Mouse (Mus musculus) forebrain, embryonic 15.5 days (tissue): ENCODE data around the gene Nkx1-2. TPM values are rescaled to one million over a fixed set of nuclear protein-coding genes. Genes with fewer than 3 reads are reported as not detected.

Experiments used
- ATAC-seq: fragments of 200-750 bp; cut with Nextera tagmentation; replicated peaks from 2 replicates; pipeline ENCODE4 v1.8.0; 2017; ENCODE audit warnings: mild to moderate bottlenecking, moderate TSS enrichment, moderate library complexity
- H3K27ac ChIP-seq: fragments of 300-500 bp; sonication (generic); replicated peaks from 2 replicates; pipeline ENCODE4 v1.5.1; 2015; ENCODE audit warnings: mild to moderate bottlenecking, inconsistent platforms
- H3K27me3 ChIP-seq: fragments of 300-500 bp; sonication (generic); 2 replicates; pipeline ENCODE4 v1.6.1; 2015; ENCODE audit warnings: inconsistent platforms
- H3K36me3 ChIP-seq: fragments of 300-500 bp; sonication (generic); 2 replicates; pipeline ENCODE4 v1.6.1; 2015; ENCODE audit warnings: mild to moderate bottlenecking, inconsistent platforms
- H3K4me1 ChIP-seq: fragments of 300-500 bp; sonication (generic); 2 replicates; pipeline ENCODE4 v1.6.1; 2015; ENCODE audit warnings: inconsistent platforms
- H3K4me2 ChIP-seq: fragments of 300-500 bp; sonication (generic); replicated peaks from 2 replicates; pipeline ENCODE4 v1.6.1; 2015; ENCODE audit warnings: mild to moderate bottlenecking, inconsistent platforms
- H3K4me3 ChIP-seq: fragments of 300-500 bp; sonication (generic); 2 replicates; pipeline ENCODE4 v1.5.1; 2015; ENCODE audit warnings: mild to moderate bottlenecking, inconsistent platforms
- H3K9ac ChIP-seq: fragments of 300-500 bp; sonication (generic); replicated peaks from 2 replicates; pipeline ENCODE4 v1.6.1; 2015; ENCODE audit warnings: mild to moderate bottlenecking, inconsistent platforms
- H3K9me3 ChIP-seq: fragments of 300-500 bp; sonication (generic); 2 replicates; pipeline ENCODE4 v1.6.1; 2016; ENCODE audit warnings: inconsistent platforms
- WGBS: fragments of 180-500 bp; shearing (Covaris S2); methylation state at CpG from one replicate; pipeline ENCODE4 v1.1.7; 2015; ENCODE audit warnings: mixed read lengths; 5-methylcytosine and 5-hydroxymethylcytosine counted together
- polyA plus RNA-seq: library from polyadenylated mRNA; unstranded; fragments of >200 nt; fragmentation: Nextera tagmentation; extraction: Ambion mirVana; gene quantifications from 2 replicates; pipeline ENCODE4 v1.2.1, GENCODE M21; 2015

Nkx1-2 gene
- 0.05 TPM in 1 of 2 replicates, not detected in the other for polyA plus RNA-seq

GRCm38 (mm10) chr7:132599071-132599975 is at the start of gene Nkx1-2:
Nkx1-2 (minus strand) TSS chr7:132599637.
- Histone ChIP-seq H3K4me2 (peak within 1 kb of the TSS; percentile 68), H3K36me3 (no peaks in the 10 kb centered on the region), H3K4me3 (peak within 1 kb of the TSS; percentile 35), H3K4me1 (peaks cover 34% of the 10 kb centered on the region), H3K27me3 (peaks cover 90% of the 10 kb centered on the region), H3K9me3 (no peaks in the 10 kb centered on the region), H3K9ac (no peak within 1 kb of the TSS), H3K27ac (no peak within 1 kb of the TSS)
- under 1% methylated on average over 45 of the region's 52 CpGs for WGBS
- ATAC-seq, result 0 out of 2 replicates have a peak, but pooled peaks have one; percentile 13

- Histone ChIP-seq H3K27me3 (no peaks in the 10 kb centered on the region), H3K9ac (no peak overlapping the region), H3K4me1 (peaks cover under 1% of the 10 kb centered on the region; the same call in 1 of the 2 replicates), H3K36me3 (no peaks in the 10 kb centered on the region), H3K4me3 (no peak overlapping the region), H3K4me2 (no peak overlapping the region), H3K9me3 (no peaks in the 10 kb centered on the region), H3K27ac (no peak overlapping the region)
- WGBS, result 97% methylated on average over 1 of the region's 1 CpGs
- ATAC-seq, result no peak
These were observed 47.1 kb upstream of the Nkx1-2 start for GRCm38 (mm10) chr7:132646514-132646913.

- H3K4me3 ChIP-seq, result no peak overlapping the region
- no peak overlapping the region for H3K27ac ChIP-seq
- H3K27me3 ChIP-seq, result no peaks in the 10 kb centered on the region
- no peak overlapping the region for H3K4me2 ChIP-seq
- H3K36me3 ChIP-seq, result no peaks in the 10 kb centered on the region
- 92% methylated on average over 11 of the region's 11 CpGs for WGBS
- peaks cover 9% of the 10 kb centered on the region for H3K4me1 ChIP-seq
- H3K9me3 ChIP-seq, result no peaks in the 10 kb centered on the region
- no peak overlapping the region for H3K9ac ChIP-seq
- ATAC-seq, result no peak
These were observed 45.3 kb upstream of the Nkx1-2 start for GRCm38 (mm10) chr7:132644605-132645279.

GRCm38 (mm10) chr7:132641606-132642005 is 42.2 kb upstream of the Nkx1-2 start:
- Histone ChIP-seq H3K9ac (no peak overlapping the region), H3K9me3 (no peaks in the 10 kb centered on the region), H3K4me2 (no peak overlapping the region), H3K27me3 (no peaks in the 10 kb centered on the region), H3K36me3 (no peaks in the 10 kb centered on the region), H3K27ac (no peak overlapping the region), H3K4me3 (no peak overlapping the region), H3K4me1 (peaks cover 9% of the 10 kb centered on the region)
- no peak for ATAC-seq
- 86% methylated on average over 1 of the region's 1 CpGs for WGBS

GRCm38 (mm10) chr7:132640946-132641345 is 41.5 kb upstream of the Nkx1-2 start:
- Histone ChIP-seq H3K4me2 (no peak overlapping the region), H3K27ac (no peak overlapping the region), H3K9me3 (no peaks in the 10 kb centered on the region), H3K36me3 (no peaks in the 10 kb centered on the region), H3K4me3 (no peak overlapping the region), H3K4me1 (peaks cover 9% of the 10 kb centered on the region), H3K27me3 (no peaks in the 10 kb centered on the region), H3K9ac (no peak overlapping the region)
- ATAC-seq, result no peak
- 28% methylated on average over 9 of the region's 9 CpGs for WGBS

GRCm38 (mm10) chr7:132638446-132639087 is 39.1 kb upstream of the Nkx1-2 start:
- 64% methylated on average over 12 of the region's 12 CpGs for WGBS
- Histone ChIP-seq H3K4me1 (peaks cover 9% of the 10 kb centered on the region), H3K9me3 (no peaks in the 10 kb centered on the region), H3K36me3 (no peaks in the 10 kb centered on the region), H3K27me3 (no peaks in the 10 kb centered on the region), H3K4me3 (no peak overlapping the region), H3K27ac (no peak overlapping the region), H3K9ac (no peak overlapping the region), H3K4me2 (no peak overlapping the region)
- peak; percentile 63 for ATAC-seq

GRCm38 (mm10) chr7:132637292-132637691 is 37.9 kb upstream of the Nkx1-2 start:
- no peak overlapping the region for H3K27ac ChIP-seq
- WGBS, result 71% methylated on average over 12 of the region's 12 CpGs
- H3K36me3 ChIP-seq, result no peaks in the 10 kb centered on the region
- no peak overlapping the region for H3K4me2 ChIP-seq
- H3K4me3 ChIP-seq, result no peak overlapping the region
- H3K9me3 ChIP-seq, result no peaks in the 10 kb centered on the region
- H3K27me3 ChIP-seq, result no peaks in the 10 kb centered on the region
- ATAC-seq, result no peak
- H3K9ac ChIP-seq, result no peak overlapping the region
- H3K4me1 ChIP-seq, result peaks cover 9% of the 10 kb centered on the region

GRCm38 (mm10) chr7:132631313-132631712 is 31.9 kb upstream of the Nkx1-2 start:
- WGBS, result 59% methylated on average over 11 of the region's 11 CpGs
- ATAC-seq, result no peak

GRCm38 (mm10) chr7:132627448-132627847 is 28.0 kb upstream of the Nkx1-2 start:
- Histone ChIP-seq H3K9me3 (no peaks in the 10 kb centered on the region), H3K9ac (no peak overlapping the region), H3K27me3 (no peaks in the 10 kb centered on the region), H3K4me3 (no peak overlapping the region), H3K27ac (no peak overlapping the region), H3K4me1 (peaks cover 4% of the 10 kb centered on the region; the same call in 1 of the 2 replicates), H3K36me3 (no peaks in the 10 kb centered on the region), H3K4me2 (no peak overlapping the region)
- ATAC-seq, result no peak
- WGBS, result 92% methylated on average over 3 of the region's 3 CpGs

More at GRCm38 (mm10) chr7:132631313-132631712, 31.9 kb upstream of the Nkx1-2 start:
- Histone ChIP-seq H3K4me2 (no peak overlapping the region), H3K4me3 (no peak overlapping the region), H3K36me3 (no peaks in the 10 kb centered on the region), H3K9ac (no peak overlapping the region), H3K27ac (no peak overlapping the region), H3K27me3 (no peaks in the 10 kb centered on the region), H3K9me3 (no peaks in the 10 kb centered on the region), H3K4me1 (peaks cover 4% of the 10 kb centered on the region; the same call in 1 of the 2 replicates)

- no peak for ATAC-seq
- Histone ChIP-seq H3K4me2 (no peak overlapping the region), H3K27ac (no peak overlapping the region), H3K27me3 (no peaks in the 10 kb centered on the region), H3K4me3 (no peak overlapping the region), H3K9me3 (no peaks in the 10 kb centered on the region), H3K9ac (no peak overlapping the region), H3K36me3 (no peaks in the 10 kb centered on the region), H3K4me1 (0 out of 2 replicates have a peak, but pooled peaks cover under 1% of the 10 kb centered on the region)
- WGBS, result 31% methylated on average over 4 of the region's 4 CpGs
These were observed 26.7 kb upstream of the Nkx1-2 start for GRCm38 (mm10) chr7:132626174-132626573.

- H3K27me3 ChIP-seq, result no peaks in the 10 kb centered on the region
- ATAC-seq, result no peak
- no peak overlapping the region for H3K4me2 ChIP-seq
- H3K9ac ChIP-seq, result no peak overlapping the region
- no peaks in the 10 kb centered on the region for H3K4me1 ChIP-seq
- WGBS, result 75% methylated on average over 10 of the region's 10 CpGs
- no peaks in the 10 kb centered on the region for H3K9me3 ChIP-seq
- no peaks in the 10 kb centered on the region for H3K36me3 ChIP-seq
- no peak overlapping the region for H3K4me3 ChIP-seq
- no peak overlapping the region for H3K27ac ChIP-seq
These were observed 24.7 kb upstream of the Nkx1-2 start for GRCm38 (mm10) chr7:132624161-132624560.
